Mouse (Mus musculus): ENCODE measurements around the gene Ap3d1. TPM values are rescaled to one million over a fixed set of nuclear protein-coding genes. Genes with fewer than 3 reads are reported as not detected.

The Ap3d1 gene
- polyA plus RNA-seq, 1 experiment from 2014 or later = 45.0 TPM

DNA sequence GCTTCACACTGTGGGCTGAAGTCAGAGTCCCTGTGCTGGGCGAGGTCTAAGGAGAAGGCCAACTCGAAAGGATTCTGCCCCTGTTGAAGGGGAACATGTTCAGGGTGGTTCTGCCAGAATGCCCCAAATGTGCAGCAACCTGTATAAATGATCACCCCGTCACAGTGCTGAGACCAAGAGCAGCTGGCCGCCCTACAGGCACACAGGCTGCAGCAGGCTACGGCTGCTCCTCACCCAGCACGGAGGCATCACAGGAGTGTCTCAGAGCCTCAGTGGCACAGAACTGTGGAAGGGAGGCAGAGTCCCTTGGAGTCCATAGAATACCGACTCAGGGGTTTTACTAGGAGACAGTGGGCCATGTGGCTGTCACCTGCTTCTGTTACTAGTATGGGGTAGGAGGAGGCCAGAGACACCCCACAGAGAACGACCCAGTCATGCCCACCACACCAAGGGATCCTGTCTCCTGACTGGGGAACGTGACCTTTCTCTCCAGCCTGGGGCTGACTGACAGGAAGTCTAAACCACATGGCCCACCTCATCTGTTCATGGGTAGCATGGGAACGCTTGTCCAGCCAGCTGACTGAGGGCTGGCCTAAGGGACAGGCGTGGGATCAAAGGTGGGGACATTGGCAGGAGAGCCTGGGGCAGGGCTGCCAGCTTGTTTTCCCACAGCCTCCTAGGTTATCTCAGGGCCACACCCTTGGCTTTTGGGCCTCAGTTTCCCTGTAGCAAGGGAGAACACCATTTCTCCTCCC is 70.0 kb downstream of the Ap3d1 start:
- H3K36me3 ChIP-seq = peaks cover 46% of the 10 kb centered on the region
- peaks cover 58% of the 10 kb centered on the region for H3K4me1 ChIP-seq (replicated peaks)
- no peaks in the 10 kb centered on the region for H3K9me3 ChIP-seq (replicated peaks)
- H3K27ac ChIP-seq = no peak overlapping the region
- WGBS = 81% methylated on average over 11 of the region's 11 CpGs
- no peak for ATAC-seq (replicated peaks; ENCODE audit: insufficient number of reproducible peaks, insufficient read depth, low FRiP score, low read depth)
- no peaks in the 10 kb centered on the region for H3K27me3 ChIP-seq
- no peak overlapping the region for H3K9ac ChIP-seq
- no peak overlapping the region for H3K4me3 ChIP-seq
- H3K4me2 ChIP-seq = no peak overlapping the region

DNA sequence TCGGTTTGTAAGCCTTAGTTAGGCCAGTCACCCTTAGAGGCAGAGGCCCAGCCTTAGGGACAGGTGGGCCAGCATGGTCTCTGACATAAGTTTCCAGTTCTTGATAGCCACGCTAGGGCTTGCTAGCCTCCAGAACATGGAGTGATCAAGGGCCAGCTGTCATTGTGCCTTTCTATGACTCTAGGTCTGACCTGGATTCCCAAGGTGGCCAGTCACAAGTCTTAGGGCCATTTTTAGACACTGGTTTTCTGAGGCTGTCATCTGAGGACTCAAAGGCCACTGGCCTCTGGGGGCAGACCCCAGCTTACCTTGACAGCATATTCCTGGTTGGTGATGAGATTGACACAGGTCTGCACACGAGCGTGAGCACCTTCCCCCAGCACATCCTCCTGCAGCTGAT is 70.8 kb downstream of the Ap3d1 start:
- peaks cover 58% of the 10 kb centered on the region for H3K4me1 ChIP-seq (replicated peaks)

DNA sequence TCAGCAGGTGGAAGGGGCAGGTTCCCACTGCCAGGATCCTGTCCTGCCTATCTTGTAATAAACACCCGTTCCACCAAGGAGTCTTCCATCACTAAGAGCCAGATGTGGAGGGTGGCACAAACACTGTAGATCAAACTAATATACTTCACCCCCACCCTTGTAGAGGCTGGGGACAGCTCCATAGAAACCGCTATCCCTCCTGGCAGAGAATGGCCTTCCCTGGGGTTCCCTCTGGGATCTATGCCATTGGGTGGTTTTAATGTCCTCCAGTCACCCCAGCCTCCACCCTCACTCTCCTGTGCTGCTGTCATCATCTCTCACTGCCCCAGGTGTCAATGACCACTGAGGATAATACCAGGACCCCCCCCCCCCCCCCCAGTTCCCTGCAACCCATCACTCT is 71.5 kb downstream of the Ap3d1 start:
- ATAC-seq (replicated peaks; ENCODE audit: insufficient number of reproducible peaks, insufficient read depth, low FRiP score, low read depth) = no peak
- Histone ChIP-seq H3K9ac (no peak overlapping the region), H3K27ac (no peak overlapping the region), H3K4me1 (replicated peaks) (peaks cover 66% of the 10 kb centered on the region), H3K36me3 (peaks cover 56% of the 10 kb centered on the region), H3K4me3 (no peak overlapping the region), H3K27me3 (no peaks in the 10 kb centered on the region), H3K4me2 (no peak overlapping the region), H3K9me3 (replicated peaks) (no peaks in the 10 kb centered on the region)
- 85% methylated on average over 2 of the region's 2 CpGs for WGBS

More for the DNA sequence above, 70.8 kb downstream of the Ap3d1 start:
- H3K36me3 ChIP-seq = peaks cover 54% of the 10 kb centered on the region
- no peak overlapping the region for H3K9ac ChIP-seq
- no peak overlapping the region for H3K27ac ChIP-seq
- ATAC-seq (replicated peaks; ENCODE audit: insufficient number of reproducible peaks, insufficient read depth, low FRiP score, low read depth) = no peak
- H3K4me2 ChIP-seq = no peak overlapping the region
- 84% methylated on average over 4 of the region's 4 CpGs for WGBS
- no peak overlapping the region for H3K4me3 ChIP-seq
- H3K9me3 ChIP-seq (replicated peaks) = no peaks in the 10 kb centered on the region
- H3K27me3 ChIP-seq = no peaks in the 10 kb centered on the region

DNA sequence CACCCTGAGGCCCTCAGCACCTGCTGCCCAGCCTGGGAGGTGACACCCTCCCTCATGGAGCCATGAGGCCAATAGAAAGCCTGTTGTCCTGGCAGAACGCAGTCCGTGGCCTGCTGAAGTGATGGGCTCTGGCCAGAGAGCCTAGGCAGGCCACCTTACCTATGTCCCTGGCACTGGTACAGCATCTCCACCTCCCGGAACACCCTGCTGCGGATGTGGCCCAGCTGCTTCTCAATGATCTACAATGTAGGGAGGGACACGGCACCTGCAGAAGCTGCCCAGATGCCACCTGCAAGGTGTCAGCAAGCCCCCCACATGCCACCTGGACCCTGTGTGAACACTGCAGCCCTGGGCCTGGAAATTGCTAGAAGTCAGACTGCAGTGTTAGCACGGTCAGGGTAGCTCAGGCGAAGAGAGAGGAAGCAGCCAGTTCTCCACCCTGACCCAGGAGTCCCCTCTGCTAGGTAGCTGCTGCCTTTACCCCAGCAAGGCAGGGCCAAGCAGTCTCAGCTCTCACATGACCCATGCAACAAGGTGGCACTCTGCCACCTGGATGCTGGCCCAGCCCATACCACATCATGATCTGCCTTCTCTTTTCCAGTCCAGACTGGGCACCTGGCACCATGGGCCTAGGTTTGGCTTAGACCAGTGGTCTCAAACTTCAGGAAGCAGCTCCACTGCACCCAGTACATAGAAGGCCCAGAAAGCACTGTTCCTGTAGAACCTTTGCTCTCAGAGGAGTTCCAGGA is 72.2 kb downstream of the Ap3d1 start:
- no peak overlapping the region; the same call in 1 of the 2 replicates for H3K9ac ChIP-seq
- no peak for ATAC-seq (replicated peaks; ENCODE audit: insufficient number of reproducible peaks, insufficient read depth, low FRiP score, low read depth)
- no peaks in the 10 kb centered on the region for H3K27me3 ChIP-seq
- no peak overlapping the region for H3K4me2 ChIP-seq
- peaks cover 66% of the 10 kb centered on the region for H3K4me1 ChIP-seq (replicated peaks)
- peaks cover 56% of the 10 kb centered on the region for H3K36me3 ChIP-seq
- no peaks in the 10 kb centered on the region for H3K9me3 ChIP-seq (replicated peaks)
- H3K27ac ChIP-seq = no peak overlapping the region
- 91% methylated on average over 7 of the region's 7 CpGs for WGBS
- no peak overlapping the region for H3K4me3 ChIP-seq

DNA sequence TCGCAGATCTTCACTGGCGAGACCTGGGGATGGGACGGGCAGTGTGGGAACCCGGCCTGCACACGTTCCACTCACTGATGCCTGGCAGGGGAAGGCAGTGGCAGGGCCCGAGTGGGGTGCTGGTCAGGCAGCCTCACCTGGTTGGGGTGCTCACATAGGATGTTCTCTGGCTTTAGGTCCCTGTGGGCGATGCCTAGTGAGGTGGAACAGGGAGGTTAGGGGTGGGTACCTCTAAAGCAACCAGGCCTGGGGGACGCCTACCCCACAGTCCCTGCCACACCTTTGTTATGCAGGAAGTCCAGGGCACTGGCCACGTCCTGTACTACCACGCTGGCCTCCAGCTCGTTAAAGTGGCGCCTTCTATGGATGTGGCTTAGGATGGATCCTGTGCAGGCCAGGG is 73.0 kb downstream of the Ap3d1 start:
- ATAC-seq (replicated peaks; ENCODE audit: insufficient number of reproducible peaks, insufficient read depth, low FRiP score, low read depth) = no peak
- Histone ChIP-seq H3K27me3 (no peaks in the 10 kb centered on the region), H3K36me3 (peaks cover 56% of the 10 kb centered on the region), H3K9ac (no peak overlapping the region), H3K4me3 (no peak overlapping the region), H3K4me2 (no peak overlapping the region), H3K9me3 (replicated peaks) (no peaks in the 10 kb centered on the region), H3K4me1 (replicated peaks) (peaks cover 66% of the 10 kb centered on the region), H3K27ac (no peak overlapping the region)
- WGBS = 86% methylated on average over 12 of the region's 12 CpGs

DNA sequence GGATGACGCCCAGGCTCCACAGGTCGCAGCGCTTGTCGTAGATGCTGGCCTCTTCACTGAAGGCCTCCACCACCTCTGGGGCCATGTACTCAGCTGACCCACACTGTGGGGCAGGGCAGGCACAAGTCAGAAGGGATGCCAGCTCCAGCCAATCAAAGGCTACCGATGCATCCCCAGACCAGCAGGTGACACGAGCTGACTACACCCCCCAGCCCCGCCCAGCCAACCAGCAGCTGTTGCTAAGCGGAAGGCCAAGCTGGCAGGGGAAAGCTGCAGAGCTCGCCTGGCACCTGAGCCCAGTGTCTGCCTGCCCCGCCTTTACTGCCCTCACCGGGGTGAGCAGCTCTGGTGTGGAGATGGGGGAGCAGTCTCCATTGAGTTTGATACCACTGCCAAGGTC is 73.5 kb downstream of the Ap3d1 start:
- Histone ChIP-seq H3K27ac (no peak overlapping the region), H3K27me3 (no peaks in the 10 kb centered on the region), H3K9ac (no peak overlapping the region), H3K4me3 (no peak overlapping the region), H3K4me1 (replicated peaks) (peaks cover 66% of the 10 kb centered on the region), H3K36me3 (peaks cover 56% of the 10 kb centered on the region), H3K9me3 (replicated peaks) (no peaks in the 10 kb centered on the region), H3K4me2 (no peak overlapping the region)
- ATAC-seq (replicated peaks; ENCODE audit: insufficient number of reproducible peaks, insufficient read depth, low FRiP score, low read depth) = no peak
- 87% methylated on average over 11 of the region's 11 CpGs for WGBS

DNA sequence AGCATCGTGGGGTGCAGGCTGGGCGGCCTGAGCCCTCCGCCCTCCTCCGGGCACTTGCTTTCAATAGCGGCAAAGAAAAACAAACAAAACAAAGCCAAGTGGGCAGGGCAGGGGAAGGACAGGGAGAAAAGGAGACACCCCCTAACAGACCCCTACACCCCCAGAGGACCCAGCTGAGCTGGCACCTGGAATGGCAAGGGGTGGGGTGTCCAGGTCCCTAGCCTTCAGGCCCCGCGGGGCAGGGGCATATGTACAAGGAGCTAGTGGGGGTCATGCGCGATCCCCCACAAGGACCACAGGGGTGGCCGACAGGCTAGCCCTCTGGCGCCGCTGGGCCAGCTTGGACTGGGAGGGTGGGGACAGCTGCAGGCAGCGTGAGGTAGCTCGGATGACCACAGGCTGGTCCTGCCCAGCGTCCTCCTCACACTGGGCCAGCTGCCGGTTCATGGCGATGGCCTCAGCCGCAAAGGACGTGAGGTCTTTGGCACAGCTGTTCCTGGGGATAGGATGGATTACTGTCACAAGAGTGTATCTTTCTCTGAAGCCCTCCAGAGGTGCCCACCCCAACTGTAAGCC is 75.1 kb downstream of the Ap3d1 start:
- peak overlapping the region; percentile 95 for H3K27ac ChIP-seq
- H3K4me2 ChIP-seq = no peak overlapping the region
- 77% methylated on average over 19 of the region's 19 CpGs for WGBS
- H3K9ac ChIP-seq = 0 out of 2 replicates have a peak overlapping the region, but pooled peaks have one; percentile 13
- H3K4me1 ChIP-seq (replicated peaks) = peaks cover 57% of the 10 kb centered on the region
- ATAC-seq (replicated peaks; ENCODE audit: insufficient number of reproducible peaks, insufficient read depth, low FRiP score, low read depth) = no peak
- H3K36me3 ChIP-seq = peaks cover 56% of the 10 kb centered on the region
- H3K4me3 ChIP-seq = no peak overlapping the region
- no peaks in the 10 kb centered on the region for H3K9me3 ChIP-seq (replicated peaks)
- H3K27me3 ChIP-seq = no peaks in the 10 kb centered on the region

DNA sequence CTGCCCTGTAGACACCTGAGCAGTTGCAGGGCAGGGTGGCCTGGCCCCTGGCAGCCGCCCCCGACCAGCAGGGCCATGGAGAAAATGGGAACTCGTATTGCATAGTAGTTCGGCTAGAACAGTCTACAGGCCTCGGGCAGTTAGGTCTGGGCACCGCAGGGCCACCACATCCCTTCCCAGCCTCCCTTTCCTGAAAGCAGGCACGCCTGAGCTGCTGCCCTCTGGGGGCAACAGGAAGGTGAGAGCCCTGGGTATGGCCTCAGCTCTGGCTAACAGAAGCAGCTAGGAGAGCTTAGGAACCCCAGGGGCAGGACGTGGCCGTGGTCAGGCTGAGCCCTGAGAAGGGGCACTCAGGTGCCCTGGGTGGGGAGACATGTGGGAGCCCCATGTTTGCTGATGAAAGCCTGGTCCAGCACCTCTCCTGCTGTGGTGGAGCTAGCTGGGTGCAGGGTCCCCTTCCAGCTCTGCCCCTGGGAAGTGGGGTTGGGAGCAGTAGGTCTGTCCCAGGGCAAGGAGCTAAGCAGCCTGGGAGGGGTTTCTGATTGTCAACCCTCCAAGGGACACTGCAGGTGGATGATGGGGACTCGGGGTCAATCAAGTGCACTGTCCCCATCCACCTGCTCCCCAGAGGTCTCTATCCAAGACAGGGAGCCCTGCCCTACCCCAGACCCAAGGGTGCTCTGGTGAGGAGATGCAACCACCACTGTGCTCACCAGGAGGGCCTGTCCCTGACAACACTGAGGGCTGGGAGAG is 75.9 kb downstream of the Ap3d1 start:
- H3K4me1 ChIP-seq (replicated peaks) = peaks cover 56% of the 10 kb centered on the region
- ATAC-seq (replicated peaks; ENCODE audit: insufficient number of reproducible peaks, insufficient read depth, low FRiP score, low read depth) = no peak
- no peak overlapping the region for H3K4me3 ChIP-seq
- no peak overlapping the region for H3K4me2 ChIP-seq
- peak overlapping the region; percentile 25; the same call in 1 of the 2 replicates for H3K9ac ChIP-seq
- H3K9me3 ChIP-seq (replicated peaks) = no peaks in the 10 kb centered on the region
- H3K36me3 ChIP-seq = peaks cover 50% of the 10 kb centered on the region
- no peaks in the 10 kb centered on the region for H3K27me3 ChIP-seq
- 75% methylated on average over 10 of the region's 10 CpGs for WGBS
- peak overlapping the region; percentile 95 for H3K27ac ChIP-seq

DNA sequence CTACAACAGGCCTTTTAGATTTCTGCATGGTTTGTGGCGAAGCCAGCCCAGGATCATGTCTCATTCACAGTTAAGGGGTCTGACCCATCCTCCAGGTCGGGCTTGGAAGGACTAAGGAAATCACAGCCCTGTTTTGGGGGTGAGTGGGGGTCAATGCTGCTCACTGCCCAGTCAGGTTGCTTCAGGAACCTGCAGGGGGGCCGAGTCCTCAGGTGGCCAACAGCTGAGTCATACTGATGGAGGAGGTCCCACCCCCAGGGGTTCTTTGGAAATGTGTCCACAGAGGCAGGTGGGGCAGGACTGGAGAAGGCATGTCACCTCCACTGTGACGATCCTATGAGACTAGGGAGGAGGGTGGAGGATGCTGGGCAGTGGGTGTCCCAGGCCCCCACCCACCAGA is 76.6 kb downstream of the Ap3d1 start:
- Histone ChIP-seq H3K27ac (peak overlapping the region; percentile 95), H3K4me1 (replicated peaks) (peaks cover 52% of the 10 kb centered on the region), H3K36me3 (peaks cover 44% of the 10 kb centered on the region), H3K27me3 (no peaks in the 10 kb centered on the region), H3K4me3 (no peak overlapping the region), H3K4me2 (peak overlapping the region; percentile 48; the same call in 1 of the 2 replicates), H3K9ac (peak overlapping the region; percentile 25; the same call in 1 of the 2 replicates), H3K9me3 (replicated peaks) (no peaks in the 10 kb centered on the region)
- ATAC-seq (replicated peaks; ENCODE audit: insufficient number of reproducible peaks, insufficient read depth, low FRiP score, low read depth) = no peak
- WGBS = 50% methylated on average over 4 of the region's 4 CpGs

DNA sequence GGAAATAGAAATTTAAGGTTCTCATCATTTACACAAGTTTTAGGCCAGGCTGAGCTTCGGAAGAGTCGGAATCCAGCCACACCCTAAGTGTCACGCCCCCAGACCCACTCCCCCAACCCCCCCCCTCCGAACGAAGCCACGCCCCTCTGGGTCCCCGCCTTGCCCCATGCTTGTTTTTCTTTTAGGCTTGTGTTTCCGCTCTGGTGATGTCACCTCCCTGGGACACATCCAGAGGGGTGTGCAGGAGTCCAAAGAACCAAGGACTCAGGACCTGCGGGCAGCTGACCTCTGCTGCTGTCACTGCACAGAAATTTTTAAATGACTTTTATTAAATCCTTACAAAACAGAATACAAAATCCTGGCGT is 77.1 kb downstream of the Ap3d1 start:
- WGBS = 10% methylated on average over 10 of the region's 10 CpGs
- Histone ChIP-seq H3K27me3 (no peaks in the 10 kb centered on the region), H3K27ac (peak overlapping the region; percentile 95), H3K4me2 (peak overlapping the region; percentile 48), H3K36me3 (peaks cover 39% of the 10 kb centered on the region), H3K9ac (peak overlapping the region; percentile 43; the same call in 1 of the 2 replicates), H3K4me3 (peak overlapping the region; percentile 19), H3K4me1 (replicated peaks) (peaks cover 47% of the 10 kb centered on the region), H3K9me3 (replicated peaks) (no peaks in the 10 kb centered on the region)
- peak; percentile 67 for ATAC-seq (replicated peaks; ENCODE audit: insufficient number of reproducible peaks, insufficient read depth, low FRiP score, low read depth)
